Mouse (Mus musculus): Measurements from ENCODE around the gene Fam71e2.
A peak's percentile ranks its signal among the peaks of the same experiment; 100 is the strongest.

Gene Fam71e2

GRCm38 (mm10) chr7:4777851-4778637 lies 6.9 kb upstream of the Fam71e2 start:
- DNase-seq (ENCODE audit: low spot score), result no peak

GRCm38 (mm10) chr7:4776861-4777830 lies 6.0 kb upstream of the Fam71e2 start:
- DNase-seq (ENCODE audit: low spot score), result no peak

- no peak for DNase-seq (ENCODE audit: low spot score)
These were observed 5.0 kb upstream of the Fam71e2 start for GRCm38 (mm10) chr7:4776131-4776530.

- DNase-seq (ENCODE audit: low spot score), result peak; percentile 34
These were observed 6.0 kb downstream of the Fam71e2 start for GRCm38 (mm10) chr7:4764946-4765710.

DNA sequence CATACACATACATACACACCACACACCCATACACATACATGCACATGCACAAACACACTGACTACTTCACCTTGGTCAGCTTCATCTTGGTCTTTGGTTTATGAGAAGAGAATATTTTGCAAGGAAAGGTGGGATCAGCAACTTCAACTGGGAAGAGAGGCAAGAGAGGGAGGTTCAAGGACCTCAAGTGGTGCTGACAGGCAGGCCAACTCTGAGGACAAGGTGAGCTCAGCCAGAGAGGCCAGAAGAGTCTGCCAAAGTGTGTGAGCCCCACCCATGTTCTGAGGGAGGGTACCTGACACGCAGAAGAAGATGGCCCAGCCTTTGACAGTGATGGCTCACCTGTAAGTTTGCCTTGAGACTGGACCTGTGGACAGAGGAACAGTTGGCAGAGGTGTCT lies 11.4 kb downstream of the Fam71e2 start:
- DNase-seq (ENCODE audit: low spot score), result no peak

- DNase-seq (ENCODE audit: low spot score), result peak; percentile 76
These were observed 18.1 kb downstream of the Fam71e2 start, which contains the start of gene Cox6b2 for GRCm38 (mm10) chr7:4752821-4753570. Gene Cox6b2, minus strand, starts transcription at chr7:4753094.

GRCm38 (mm10) chr7:4751971-4752820 lies 18.9 kb downstream of the Fam71e2 start:
- no peak for DNase-seq (ENCODE audit: low spot score)

DNA sequence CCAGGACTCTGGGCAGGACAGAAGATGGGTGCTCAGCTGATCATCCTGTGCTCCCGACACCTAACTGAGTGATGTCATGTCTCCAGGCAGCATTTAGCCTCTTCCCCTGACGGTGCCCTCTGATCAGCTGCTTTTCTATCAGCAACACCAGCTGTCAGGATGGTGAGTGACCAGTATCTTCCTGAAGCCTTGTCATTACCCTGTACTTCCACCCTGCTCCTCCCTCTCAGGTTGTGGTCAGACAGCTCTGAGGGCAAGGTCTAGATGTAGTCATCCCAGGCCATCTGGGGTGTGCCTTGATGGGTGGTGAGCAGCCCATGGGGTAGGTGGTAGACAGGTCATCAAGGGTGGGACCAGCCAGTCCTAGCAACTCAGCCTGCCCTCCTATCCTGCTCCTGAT lies 21.9 kb downstream of the Fam71e2 start:
- DNase-seq (ENCODE audit: low spot score), result no peak

GRCm38 (mm10) chr7:4748321-4748720 lies 22.8 kb downstream of the Fam71e2 start:
- no peak for DNase-seq (ENCODE audit: low spot score)

- no peak for DNase-seq (ENCODE audit: low spot score)
These were observed 23.8 kb downstream of the Fam71e2 start for GRCm38 (mm10) chr7:4747156-4747899.

GRCm38 (mm10) chr7:4746326-4746980 lies 24.6 kb downstream of the Fam71e2 start:
- no peak for DNase-seq (ENCODE audit: low spot score)

- DNase-seq (ENCODE audit: low spot score), result no peak
These were observed 26.2 kb downstream of the Fam71e2 start for GRCm38 (mm10) chr7:4744886-4745285.

DNA sequence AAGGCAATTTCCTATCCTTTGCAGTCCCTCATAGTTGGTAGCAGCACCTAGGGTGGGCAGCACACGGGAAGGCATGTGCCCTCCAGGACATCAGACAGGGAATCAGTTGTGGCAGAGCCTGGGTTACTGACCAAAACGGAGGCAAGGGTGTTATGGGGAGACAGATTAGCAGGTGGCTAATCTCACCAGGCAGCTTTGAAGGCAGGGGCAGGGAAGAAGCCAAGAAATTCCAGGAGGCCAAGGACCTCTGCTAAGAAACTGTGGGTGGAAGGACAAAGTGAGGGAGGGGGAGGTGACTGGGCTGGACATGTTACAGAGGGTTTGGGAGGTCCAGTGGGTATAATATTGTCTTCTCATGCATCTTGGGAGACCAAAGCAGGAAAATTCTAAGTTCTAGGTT lies 27.7 kb downstream of the Fam71e2 start:
- DNase-seq (ENCODE audit: low spot score), result no peak

DNA sequence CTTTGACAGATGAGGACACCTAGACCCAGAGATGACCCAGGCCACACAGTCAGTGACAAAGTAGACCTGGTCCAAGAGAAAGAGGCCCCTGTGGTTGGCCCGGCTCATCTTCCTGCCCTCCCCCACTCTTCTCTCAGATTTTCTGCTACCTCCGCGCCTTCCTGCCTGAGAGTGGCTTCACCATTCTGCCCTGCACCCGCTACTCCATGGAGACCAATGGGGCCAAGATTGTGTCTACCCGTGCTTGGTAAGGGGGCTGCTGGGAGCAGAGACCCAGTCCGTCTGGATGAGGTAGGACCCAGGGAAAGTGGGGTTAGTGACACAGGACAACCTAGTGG lies 28.7 kb downstream of the Fam71e2 start:
- DNase-seq (ENCODE audit: low spot score), result no peak

GRCm38 (mm10) chr7:4741672-4742481 lies 29.2 kb downstream of the Fam71e2 start:
- no peak for DNase-seq (ENCODE audit: low spot score)

DNA sequence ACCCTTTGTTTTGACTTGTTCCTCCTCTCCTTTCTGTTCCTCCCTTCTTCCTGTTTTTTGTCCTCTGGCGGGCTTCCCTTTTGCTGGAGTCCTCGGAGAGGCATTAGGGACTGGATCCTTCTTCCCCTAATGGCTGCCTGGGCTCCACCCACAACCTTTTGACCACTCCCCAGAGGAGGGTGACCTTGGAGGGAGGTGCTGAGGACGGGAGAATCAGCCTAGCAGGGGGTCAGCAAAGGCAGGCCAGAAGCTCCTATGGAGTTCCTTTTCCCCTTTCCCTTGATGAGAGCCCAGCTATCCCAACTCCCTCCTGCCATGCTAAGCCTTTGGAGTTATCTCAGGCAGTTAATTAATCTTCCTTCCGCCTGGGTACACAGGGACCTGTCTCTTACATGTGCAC lies 30.0 kb downstream of the Fam71e2 start:
- DNase-seq (ENCODE audit: low spot score), result peak; percentile 28

DNA sequence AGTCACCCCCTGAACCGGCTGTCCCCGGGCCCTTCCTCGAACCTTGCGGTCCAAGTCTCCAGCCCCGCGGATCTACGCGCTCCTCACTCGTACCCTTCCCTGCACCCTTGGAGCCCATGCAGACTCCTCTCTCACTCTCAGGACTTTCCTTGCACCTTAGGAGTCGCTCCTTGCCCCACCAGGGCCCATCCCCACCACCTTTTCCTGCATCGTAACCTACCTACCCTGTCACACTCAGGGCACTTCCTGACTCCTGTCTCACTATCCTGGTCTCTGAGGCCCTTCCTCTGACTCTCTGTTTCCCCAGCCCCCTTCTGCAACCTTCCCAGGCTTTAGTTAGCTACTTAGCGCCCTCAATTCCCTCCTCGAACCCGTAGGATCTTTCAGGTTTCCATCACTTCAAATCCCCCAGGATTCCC lies 30.8 kb downstream of the Fam71e2 start:
- DNase-seq (ENCODE audit: low spot score), result no peak

DNA sequence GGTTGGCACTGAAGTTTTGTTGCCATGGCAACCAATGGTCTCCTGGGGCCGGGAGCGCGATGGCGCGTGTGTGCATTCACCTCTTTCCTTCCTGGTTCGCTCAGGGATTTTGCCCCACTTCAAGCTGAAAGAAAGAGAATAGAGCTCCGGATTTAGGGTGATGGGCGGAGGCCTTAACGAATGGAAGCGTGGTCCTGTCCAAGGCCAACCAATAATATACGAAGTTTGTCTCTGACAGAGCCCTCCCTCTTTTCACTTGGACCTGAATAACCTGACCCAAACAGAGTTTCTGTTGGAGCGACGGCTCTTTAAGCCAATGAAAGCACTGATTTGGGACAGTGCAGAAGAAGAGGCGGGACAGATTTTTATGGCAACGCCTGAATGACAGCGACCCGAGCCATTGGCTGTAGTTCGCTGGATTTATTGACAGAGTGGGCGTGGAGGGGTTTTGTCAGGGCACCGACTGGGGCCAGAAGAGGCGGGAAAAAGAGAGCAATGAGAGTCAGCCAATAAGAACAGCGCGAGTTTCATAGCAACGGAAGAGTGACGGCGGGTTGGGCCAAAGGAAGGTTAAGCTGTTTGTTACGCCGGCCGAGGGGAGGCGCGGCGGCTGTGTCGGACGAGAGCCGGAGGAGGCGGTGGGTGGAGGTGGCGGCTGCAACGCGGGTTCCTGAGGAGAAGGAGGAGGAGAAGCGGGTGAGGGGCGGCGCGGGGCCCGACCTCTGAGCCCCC lies 31.4 kb downstream of the Fam71e2 start, which contains the start of gene Kmt5c:
TSS of gene Kmt5c (plus strand) at position 572 of the 732 bp plus-strand sequence.
- peak; percentile 99 for DNase-seq (ENCODE audit: low spot score)

Measured in layer of hippocampus, adult 11-12 months (tissue).